Mouse (Mus musculus) forebrain, embryonic 15.5 days (tissue): ENCODE data around the gene Triobp. TPM values are rescaled to one million over a fixed set of nuclear protein-coding genes. Genes with fewer than 3 reads are reported as not detected.

Experiments used
- ATAC-seq: fragments of 200-750 bp; cut with Nextera tagmentation; replicated peaks from 2 replicates; pipeline ENCODE4 v1.8.0; 2017; ENCODE audit warnings: mild to moderate bottlenecking, moderate TSS enrichment, moderate library complexity
- H3K27ac ChIP-seq: fragments of 300-500 bp; sonication (generic); replicated peaks from 2 replicates; pipeline ENCODE4 v1.5.1; 2015; ENCODE audit warnings: mild to moderate bottlenecking, inconsistent platforms
- H3K27me3 ChIP-seq: fragments of 300-500 bp; sonication (generic); 2 replicates; pipeline ENCODE4 v1.6.1; 2015; ENCODE audit warnings: inconsistent platforms
- H3K36me3 ChIP-seq: fragments of 300-500 bp; sonication (generic); 2 replicates; pipeline ENCODE4 v1.6.1; 2015; ENCODE audit warnings: mild to moderate bottlenecking, inconsistent platforms
- H3K4me1 ChIP-seq: fragments of 300-500 bp; sonication (generic); 2 replicates; pipeline ENCODE4 v1.6.1; 2015; ENCODE audit warnings: inconsistent platforms
- H3K4me2 ChIP-seq: fragments of 300-500 bp; sonication (generic); replicated peaks from 2 replicates; pipeline ENCODE4 v1.6.1; 2015; ENCODE audit warnings: mild to moderate bottlenecking, inconsistent platforms
- H3K4me3 ChIP-seq: fragments of 300-500 bp; sonication (generic); 2 replicates; pipeline ENCODE4 v1.5.1; 2015; ENCODE audit warnings: mild to moderate bottlenecking, inconsistent platforms
- H3K9ac ChIP-seq: fragments of 300-500 bp; sonication (generic); replicated peaks from 2 replicates; pipeline ENCODE4 v1.6.1; 2015; ENCODE audit warnings: mild to moderate bottlenecking, inconsistent platforms
- H3K9me3 ChIP-seq: fragments of 300-500 bp; sonication (generic); 2 replicates; pipeline ENCODE4 v1.6.1; 2016; ENCODE audit warnings: inconsistent platforms
- WGBS: fragments of 180-500 bp; shearing (Covaris S2); methylation state at CpG from one replicate; pipeline ENCODE4 v1.1.7; 2015; ENCODE audit warnings: mixed read lengths; 5-methylcytosine and 5-hydroxymethylcytosine counted together
- polyA plus RNA-seq: library from polyadenylated mRNA; unstranded; fragments of >200 nt; fragmentation: Nextera tagmentation; extraction: Ambion mirVana; gene quantifications from 2 replicates; pipeline ENCODE4 v1.2.1, GENCODE M21; 2015

Triobp gene
- polyA plus RNA-seq, 1 experiment from 2014 or later, result 43.3 TPM

DNA sequence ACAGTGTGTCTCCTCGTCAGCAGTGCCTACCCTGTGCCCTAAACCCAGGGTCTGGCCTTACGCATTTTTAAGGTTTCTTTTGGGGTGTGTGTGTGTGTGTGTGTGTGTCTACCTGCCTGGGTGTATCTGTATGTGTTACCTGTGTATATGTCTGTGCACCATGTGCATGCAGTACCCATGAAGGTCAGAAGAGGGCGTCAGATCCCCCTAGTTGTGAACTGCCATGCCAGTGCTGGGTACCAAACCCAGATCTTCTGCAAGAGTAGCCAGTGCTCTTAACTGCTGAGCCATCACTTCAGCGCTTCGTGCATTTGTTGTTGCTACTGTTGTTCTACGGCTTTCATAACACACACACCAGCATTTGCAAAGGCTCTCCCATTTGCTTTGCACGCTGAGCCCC lies 44.7 kb downstream of the Triobp start:
- no peak overlapping the region for H3K9ac ChIP-seq
- WGBS, result 92% methylated on average over 7 of the region's 7 CpGs
- H3K36me3 ChIP-seq, result peaks cover 50% of the 10 kb centered on the region
- H3K9me3 ChIP-seq, result no peaks in the 10 kb centered on the region
- no peak overlapping the region for H3K4me3 ChIP-seq
- no peak overlapping the region for H3K27ac ChIP-seq
- H3K4me2 ChIP-seq, result no peak overlapping the region
- ATAC-seq, result no peak
- H3K4me1 ChIP-seq, result peaks cover 16% of the 10 kb centered on the region
- H3K27me3 ChIP-seq, result no peaks in the 10 kb centered on the region

- Histone ChIP-seq H3K9ac (no peak overlapping the region), H3K4me1 (peaks cover 9% of the 10 kb centered on the region), H3K9me3 (no peaks in the 10 kb centered on the region), H3K27me3 (no peaks in the 10 kb centered on the region), H3K27ac (no peak overlapping the region), H3K36me3 (peaks cover 50% of the 10 kb centered on the region), H3K4me2 (no peak overlapping the region), H3K4me3 (no peak overlapping the region)
- 95% methylated on average over 24 of the region's 24 CpGs for WGBS
- ATAC-seq, result no peak
Measured at GRCm38 (mm10) chr15:78992925-78993324, 45.4 kb downstream of the Triobp start.

DNA sequence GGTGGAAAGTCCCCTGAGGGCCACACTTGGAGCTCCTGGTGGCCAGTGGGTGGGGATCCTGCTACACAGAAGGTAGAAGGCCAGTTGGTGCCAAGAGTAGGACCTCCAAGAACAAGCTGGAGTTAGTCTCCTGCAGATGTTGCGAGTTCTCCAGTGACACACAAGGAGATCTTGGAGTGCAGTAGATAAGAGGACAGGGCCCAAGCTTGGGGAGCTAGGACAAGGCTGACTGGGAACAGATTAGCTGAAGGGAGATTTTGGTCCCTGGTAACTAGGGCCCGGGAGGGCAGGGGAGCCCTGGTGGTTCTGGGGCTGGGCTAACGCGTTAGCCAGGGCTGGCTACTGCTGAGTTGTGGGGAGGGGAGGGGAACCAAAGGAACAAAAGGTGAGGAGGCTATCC lies 48.4 kb downstream of the Triobp start:
- H3K9me3 ChIP-seq, result no peaks in the 10 kb centered on the region
- no peak for ATAC-seq
- H3K4me2 ChIP-seq, result no peak overlapping the region
- H3K27me3 ChIP-seq, result no peaks in the 10 kb centered on the region
- H3K27ac ChIP-seq, result no peak overlapping the region
- H3K4me3 ChIP-seq, result no peak overlapping the region
- 97% methylated on average over 4 of the region's 4 CpGs for WGBS
- H3K9ac ChIP-seq, result no peak overlapping the region
- H3K4me1 ChIP-seq, result no peaks in the 10 kb centered on the region
- H3K36me3 ChIP-seq, result peaks cover 53% of the 10 kb centered on the region

- Histone ChIP-seq H3K9me3 (no peaks in the 10 kb centered on the region), H3K9ac (no peak overlapping the region), H3K4me3 (no peak overlapping the region), H3K4me1 (no peaks in the 10 kb centered on the region), H3K27ac (no peak overlapping the region), H3K36me3 (peaks cover 53% of the 10 kb centered on the region), H3K4me2 (no peak overlapping the region), H3K27me3 (no peaks in the 10 kb centered on the region)
- 91% methylated on average over 3 of the region's 3 CpGs for WGBS
- ATAC-seq, result no peak
Measured at GRCm38 (mm10) chr15:78996663-78997062, 49.1 kb downstream of the Triobp start.

DNA sequence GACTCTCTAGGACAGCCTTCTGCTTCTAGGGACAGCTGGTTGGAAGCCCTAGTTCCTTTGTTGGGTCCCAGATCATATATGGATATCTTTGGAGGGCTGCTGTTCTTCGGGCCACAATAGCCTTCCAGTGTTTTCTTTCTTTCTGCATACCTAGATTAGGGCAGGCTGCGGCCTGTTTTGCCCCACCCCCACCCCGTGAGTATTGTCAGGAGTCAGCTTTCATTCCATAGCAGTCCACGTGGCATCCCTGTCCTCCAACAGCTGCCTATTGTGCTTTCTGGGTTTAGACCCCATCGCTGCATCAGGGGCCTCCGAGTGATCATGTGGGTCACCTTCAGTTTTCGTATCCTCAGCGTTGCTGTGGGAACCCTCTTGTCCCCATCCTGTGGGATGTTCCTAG lies 50.8 kb downstream of the Triobp start:
- H3K4me3 ChIP-seq, result no peak overlapping the region
- H3K4me1 ChIP-seq, result no peaks in the 10 kb centered on the region
- WGBS, result 60% methylated on average over 8 of the region's 8 CpGs
- no peak overlapping the region for H3K9ac ChIP-seq
- no peaks in the 10 kb centered on the region for H3K9me3 ChIP-seq
- no peak overlapping the region for H3K4me2 ChIP-seq
- H3K27me3 ChIP-seq, result no peaks in the 10 kb centered on the region
- peaks cover 52% of the 10 kb centered on the region for H3K36me3 ChIP-seq
- no peak overlapping the region for H3K27ac ChIP-seq
- ATAC-seq, result no peak

DNA sequence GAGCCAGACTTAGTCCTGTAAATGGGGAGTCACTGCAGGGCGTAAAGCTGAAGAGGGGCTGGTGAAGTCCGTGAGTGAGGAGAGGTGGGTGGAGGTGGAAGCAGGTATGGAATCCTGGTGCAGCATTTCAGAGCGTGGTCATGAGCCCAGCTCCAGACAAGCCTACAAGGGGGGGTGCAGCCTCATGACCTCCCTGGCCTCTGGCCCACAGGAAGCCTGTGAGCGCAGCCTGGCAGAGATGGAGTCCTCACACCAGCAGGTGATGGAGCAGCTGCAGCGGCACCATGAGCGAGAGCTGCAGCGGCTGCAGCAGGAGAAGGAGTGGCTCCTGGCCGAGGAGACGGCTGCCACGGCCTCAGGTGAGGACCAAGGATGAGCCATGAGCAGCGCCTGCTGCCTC lies 52.1 kb downstream of the Triobp start:
- H3K4me1 ChIP-seq, result no peaks in the 10 kb centered on the region
- ATAC-seq, result no peak
- WGBS, result 89% methylated on average over 11 of the region's 11 CpGs
- peaks cover 52% of the 10 kb centered on the region for H3K36me3 ChIP-seq
- H3K4me2 ChIP-seq, result no peak overlapping the region
- no peak overlapping the region for H3K9ac ChIP-seq
- no peaks in the 10 kb centered on the region for H3K9me3 ChIP-seq
- H3K27me3 ChIP-seq, result no peaks in the 10 kb centered on the region
- H3K4me3 ChIP-seq, result no peak overlapping the region
- no peak overlapping the region for H3K27ac ChIP-seq

DNA sequence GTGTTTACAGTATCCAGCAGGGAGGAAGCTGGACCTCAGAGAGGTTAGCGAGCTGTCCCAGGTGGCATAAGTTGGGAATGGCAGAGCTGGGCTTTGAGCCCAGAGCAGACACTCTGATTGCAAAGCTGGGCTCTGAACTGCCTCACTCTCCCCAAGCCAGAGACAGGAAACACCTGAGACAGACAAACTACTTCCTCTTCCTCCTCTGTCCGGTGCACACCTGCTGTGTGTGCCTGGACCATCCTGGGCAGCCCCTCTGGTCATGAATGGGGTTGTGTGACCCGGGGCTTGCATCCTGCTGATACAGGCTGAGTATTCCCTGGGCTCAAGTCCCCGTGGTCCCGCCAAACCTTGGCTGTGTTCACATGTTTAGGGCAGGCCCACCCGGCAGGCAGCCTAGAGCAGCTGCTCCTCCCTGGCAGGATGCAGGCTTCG lies 52.9 kb downstream of the Triobp start:
- Histone ChIP-seq H3K4me3 (no peak overlapping the region), H3K9me3 (no peaks in the 10 kb centered on the region), H3K9ac (no peak overlapping the region), H3K4me2 (no peak overlapping the region), H3K36me3 (peaks cover 50% of the 10 kb centered on the region), H3K27ac (no peak overlapping the region), H3K27me3 (no peaks in the 10 kb centered on the region), H3K4me1 (no peaks in the 10 kb centered on the region)
- 84% methylated on average over 7 of the region's 7 CpGs for WGBS
- ATAC-seq, result no peak

DNA sequence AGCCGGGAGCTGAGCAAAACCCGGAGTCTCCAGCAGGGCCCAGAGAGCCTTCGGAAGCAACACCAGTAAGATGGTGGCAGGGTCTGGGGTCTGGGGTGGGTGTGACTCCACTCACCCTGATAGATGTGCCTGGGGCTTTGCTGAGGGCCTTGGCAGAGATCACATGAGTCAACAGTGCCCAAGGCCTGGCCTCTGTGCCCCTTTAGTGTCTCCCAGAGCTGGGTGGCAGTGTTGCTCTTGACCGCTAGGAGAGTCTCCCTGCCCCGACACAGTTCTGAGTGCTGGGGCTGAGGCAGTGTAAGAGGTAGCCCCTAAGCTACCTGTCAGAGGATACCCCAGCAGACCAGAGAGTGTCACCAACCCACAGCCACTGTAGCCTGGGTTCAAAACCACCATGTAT lies 54.0 kb downstream of the Triobp start:
- H3K36me3 ChIP-seq, result peaks cover 55% of the 10 kb centered on the region
- ATAC-seq, result no peak
- no peaks in the 10 kb centered on the region for H3K9me3 ChIP-seq
- H3K4me1 ChIP-seq, result no peaks in the 10 kb centered on the region
- H3K9ac ChIP-seq, result no peak overlapping the region
- H3K4me2 ChIP-seq, result no peak overlapping the region
- WGBS, result 90% methylated on average over 5 of the region's 5 CpGs
- H3K4me3 ChIP-seq, result no peak overlapping the region
- H3K27ac ChIP-seq, result no peak overlapping the region
- no peaks in the 10 kb centered on the region for H3K27me3 ChIP-seq

DNA sequence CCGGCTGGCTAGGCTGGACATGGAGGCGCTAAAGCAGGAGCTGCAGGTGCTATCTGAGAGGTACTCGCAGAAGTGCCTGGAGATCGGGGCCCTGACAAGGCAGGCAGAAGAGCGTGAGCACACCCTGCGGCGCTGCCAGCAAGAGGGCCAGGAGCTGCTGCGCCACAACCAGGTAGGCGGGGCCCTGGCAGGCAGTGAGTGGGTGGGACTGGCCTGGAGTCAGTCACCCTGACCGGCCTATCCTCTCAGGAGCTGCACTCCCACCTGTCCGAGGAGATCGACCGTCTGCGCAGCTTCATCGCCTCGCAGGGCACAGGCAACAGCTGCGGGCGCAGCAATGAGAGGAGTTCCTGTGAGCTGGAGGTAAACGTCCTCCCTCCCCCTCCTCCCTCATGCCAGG lies 54.5 kb downstream of the Triobp start:
- peaks cover 55% of the 10 kb centered on the region for H3K36me3 ChIP-seq

GRCm38 (mm10) chr15:79003079-79003478 lies 55.6 kb downstream of the Triobp start:
- H3K36me3 ChIP-seq, result peaks cover 58% of the 10 kb centered on the region
- ATAC-seq, result no peak
- WGBS, result 94% methylated on average over 3 of the region's 3 CpGs

More for the DNA sequence above, 54.5 kb downstream of the Triobp start:
- no peak overlapping the region for H3K4me3 ChIP-seq
- no peak for ATAC-seq
- no peak overlapping the region for H3K4me2 ChIP-seq
- H3K9me3 ChIP-seq, result no peaks in the 10 kb centered on the region
- H3K9ac ChIP-seq, result no peak overlapping the region
- H3K27me3 ChIP-seq, result no peaks in the 10 kb centered on the region
- H3K4me1 ChIP-seq, result no peaks in the 10 kb centered on the region
- WGBS, result 60% methylated on average over 19 of the region's 19 CpGs
- H3K27ac ChIP-seq, result no peak overlapping the region

GRCm38 (mm10) chr15:79005581-79005980 lies 58.1 kb downstream of the Triobp start:
- Histone ChIP-seq H3K4me1 (no peaks in the 10 kb centered on the region), H3K27ac (no peak overlapping the region), H3K4me2 (no peak overlapping the region), H3K36me3 (peaks cover 49% of the 10 kb centered on the region), H3K9ac (no peak overlapping the region), H3K4me3 (no peak overlapping the region), H3K9me3 (no peaks in the 10 kb centered on the region), H3K27me3 (no peaks in the 10 kb centered on the region)
- WGBS, result 87% methylated on average over 9 of the region's 9 CpGs
- ATAC-seq, result no peak

More at GRCm38 (mm10) chr15:79003079-79003478, 55.6 kb downstream of the Triobp start:
- Histone ChIP-seq H3K4me2 (no peak overlapping the region), H3K4me1 (no peaks in the 10 kb centered on the region), H3K9me3 (no peaks in the 10 kb centered on the region), H3K9ac (no peak overlapping the region), H3K27me3 (no peaks in the 10 kb centered on the region), H3K4me3 (no peak overlapping the region), H3K27ac (no peak overlapping the region)

DNA sequence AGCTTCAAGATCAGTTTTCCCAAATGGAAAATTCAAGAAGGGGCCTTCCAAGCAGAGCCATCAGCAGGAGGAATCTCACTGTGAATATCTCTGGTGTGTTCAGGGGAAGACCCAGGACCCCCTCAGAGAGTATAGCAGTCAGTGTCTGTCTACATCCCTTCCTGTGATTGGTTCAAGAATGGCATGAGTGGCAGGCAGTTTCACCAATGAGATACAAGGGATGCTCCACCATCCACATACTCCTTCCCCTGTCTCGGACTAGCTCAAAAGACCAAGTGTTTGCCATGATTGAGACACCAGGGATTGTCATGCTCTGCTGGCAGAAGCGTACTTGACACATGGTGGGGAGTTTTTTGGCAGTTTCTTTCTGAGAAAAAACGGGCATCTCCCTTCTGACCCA lies 59.1 kb downstream of the Triobp start:
- H3K4me3 ChIP-seq, result no peak overlapping the region
- H3K27me3 ChIP-seq, result no peaks in the 10 kb centered on the region
- no peak overlapping the region for H3K9ac ChIP-seq
- H3K9me3 ChIP-seq, result no peaks in the 10 kb centered on the region
- H3K36me3 ChIP-seq, result peaks cover 42% of the 10 kb centered on the region
- WGBS, result 77% methylated on average over 3 of the region's 3 CpGs
- no peak for ATAC-seq
- no peaks in the 10 kb centered on the region for H3K4me1 ChIP-seq
- no peak overlapping the region for H3K27ac ChIP-seq
- no peak overlapping the region for H3K4me2 ChIP-seq

GRCm38 (mm10) chr15:79007059-79007458 lies 59.5 kb downstream of the Triobp start:
- 90% methylated on average over 5 of the region's 5 CpGs for WGBS
- Histone ChIP-seq H3K4me1 (no peaks in the 10 kb centered on the region), H3K4me3 (no peak overlapping the region), H3K4me2 (no peak overlapping the region), H3K36me3 (peaks cover 38% of the 10 kb centered on the region), H3K9ac (no peak overlapping the region), H3K27ac (no peak overlapping the region), H3K9me3 (no peaks in the 10 kb centered on the region), H3K27me3 (no peaks in the 10 kb centered on the region)
- no peak for ATAC-seq
